Mouse (Mus musculus) left cerebral cortex, postnatal 14 days (tissue): ENCODE data around the gene Kcna7. TPM values are rescaled to one million over a fixed set of nuclear protein-coding genes. Genes with fewer than 3 reads are reported as not detected.

Experiments used
- DNase-seq, 2 experiments: peaks; one replicate each; pipeline ENCODE4 v3.0.0; 2021 to 2022; ENCODE audit warnings: low spot score in 2 of 2, mixed read lengths in 1 of 2
- intact Hi-C: fragments of 180-260 bp; cut with DNase I; formaldehyde crosslinking; loops from one replicate; pipeline ENCODE4 v1.15.1; 2025
- microRNA-seq, 2 experiments: library from miRNA; unstranded; fragments of <30 nt; microRNA quantifications; one replicate each; pipeline ENCODE4 v1.2.0; 2022
- total RNA-seq, 2 experiments: library from RNA; stranded (reverse); gene quantifications; 2 replicates each; pipeline ENCODE4 v1.2.3; 2021

The Kcna7 gene
- total RNA-seq, 2 experiments from 2014 or later = 0.15 TPM; not detected in 1

- intact Hi-C loops = no loop called here
- no peak for DNase-seq
Observed at GRCm38 (mm10) chr7:45454971-45455370, 49.5 kb downstream of the Kcna7 start.

- intact Hi-C loops = no loop called here
- no peak for DNase-seq
Observed at GRCm38 (mm10) chr7:45455932-45456696, 50.7 kb downstream of the Kcna7 start.

GRCm38 (mm10) chr7:45456721-45457203 lies 51.3 kb downstream of the Kcna7 start:
- DNase-seq = no peak
- intact Hi-C loops = no loop called here

GRCm38 (mm10) chr7:45457204-45458060 lies 52.0 kb downstream of the Kcna7 start:
- intact Hi-C loops = no loop called here
- DNase-seq = peak in 1 of 2 experiments; percentile 61

- peak; percentile 78 to 80 for DNase-seq
- intact Hi-C loops = no loop called here
Observed at GRCm38 (mm10) chr7:45458748-45459563, 53.5 kb downstream of the Kcna7 start.

Small RNA genes lying within 50 kb of the gene (microRNA-seq; reads per million reads assigned to microRNA genes)
- gene Gm22133 = 0 to 0.26 reads per million in 2 experiments

Other genes starting within 250 kb of the Kcna7 start
- gene Slc17a7, start 241.7 kb upstream of the Kcna7 start, total RNA-seq = 1,000 to 10,000 TPM; 1,570 to 1,628 TPM
- gene Gfy, start 226.1 kb upstream of the Kcna7 start, total RNA-seq = under 1 TPM in 1 of 2 experiments, not detected in 1; 0.18 TPM
- not detected for gene Pth2, start 224.7 kb upstream of the Kcna7 start, total RNA-seq
- gene Ccdc155, start 200.8 kb upstream of the Kcna7 start, total RNA-seq = 1 to 10 TPM; 3.0 to 3.5 TPM
- gene Dkkl1, start 193.5 kb upstream of the Kcna7 start, total RNA-seq = 10 to 100 TPM; 13.7 to 17.3 TPM
- gene Tead2, start 189.9 kb upstream of the Kcna7 start, total RNA-seq = 1 to 10 TPM; 5.6 to 6.1 TPM
- gene Cd37, start 166.5 kb upstream of the Kcna7 start, total RNA-seq = 1 to 10 TPM; 3.4 to 4.0 TPM
- 1 to 10 TPM in 1 of 2 experiments, under 1 TPM in 1; 0.97 to 1.1 TPM for gene Slc6a16, start 164.6 kb upstream of the Kcna7 start, total RNA-seq
- under 1 TPM; 0.40 to 0.59 TPM for gene Slc6a21, start 128.1 kb upstream of the Kcna7 start, total RNA-seq
- gene Trpm4, start 71.9 kb upstream of the Kcna7 start, total RNA-seq = 10 to 100 TPM; 19.5 to 21.3 TPM
- 1 to 10 TPM in 1 of 2 experiments, under 1 TPM in 1; 0.99 to 1.2 TPM for gene Hrc, start 70.4 kb upstream of the Kcna7 start, total RNA-seq
- gene Ppfia3, start 38.6 kb upstream of the Kcna7 start, total RNA-seq = 100 to 1,000 TPM; 159 to 168 TPM
- gene Lin7b, start 35.1 kb upstream of the Kcna7 start, total RNA-seq = 100 to 1,000 TPM; 198 to 216 TPM
- gene Snrnp70, start 9.9 kb upstream of the Kcna7 start, total RNA-seq = 100 to 1,000 TPM; 373 to 398 TPM
- not detected for gene Ntf5, start 8.0 kb downstream of the Kcna7 start, total RNA-seq
- not detected for gene Lhb, start 15.2 kb downstream of the Kcna7 start, total RNA-seq
- 10 to 100 TPM; 14.4 to 16.3 TPM for gene Gys1, start 29.2 kb downstream of the Kcna7 start, total RNA-seq
- 10 to 100 TPM; 32.1 to 35.6 TPM for gene Ruvbl2, start 32.4 kb downstream of the Kcna7 start, total RNA-seq
- gene Ftl1, start 54.2 kb downstream of the Kcna7 start, total RNA-seq = 100 to 1,000 TPM; 287 to 302 TPM
- gene Bax, start 61.2 kb downstream of the Kcna7 start, total RNA-seq = 10 to 100 TPM; 75.0 to 81.0 TPM
- gene Tulp2, start 76.2 kb downstream of the Kcna7 start, total RNA-seq = not detected
- gene Gm45808, start 81.2 kb downstream of the Kcna7 start, total RNA-seq = 1 to 10 TPM in 1 of 2 experiments, under 1 TPM in 1; 0.88 to 1.7 TPM
- gene Dhdh, start 83.2 kb downstream of the Kcna7 start, total RNA-seq = 1 to 10 TPM; 2.8 to 2.9 TPM
- 100 to 1,000 TPM; 109 to 110 TPM for gene Nucb1, start 104.8 kb downstream of the Kcna7 start, total RNA-seq
- 10 to 100 TPM; 24.2 to 33.3 TPM for gene Ppp1r15a, start 120.6 kb downstream of the Kcna7 start, total RNA-seq
- gene Plekha4, start 120.7 kb downstream of the Kcna7 start, total RNA-seq = 1 to 10 TPM; 1.0 to 2.4 TPM
- not detected for gene Hsd17b14, start 149.2 kb downstream of the Kcna7 start, total RNA-seq
- 10 to 100 TPM; 22.6 to 25.2 TPM for gene Bcat2, start 164.5 kb downstream of the Kcna7 start, total RNA-seq
- not detected for gene Fgf21, start 209.8 kb downstream of the Kcna7 start, total RNA-seq
- gene Fut1, start 211.6 kb downstream of the Kcna7 start, total RNA-seq = not detected
- gene Izumo1, start 216.2 kb downstream of the Kcna7 start, total RNA-seq = under 1 TPM in 1 of 2 experiments, not detected in 1; 0.26 TPM
- gene Rasip1, start 221.8 kb downstream of the Kcna7 start, total RNA-seq = 10 to 100 TPM; 11.2 to 11.3 TPM
- gene Mamstr, start 234.3 kb downstream of the Kcna7 start, total RNA-seq = 1 to 10 TPM; 2.2 to 2.6 TPM